Mouse (Mus musculus): ENCODE results near the gene Isy1. TPM values are rescaled to one million over a fixed set of nuclear protein-coding genes. Genes with fewer than 3 reads are reported as not detected.

Isy1 gene
- polyA plus RNA-seq, 1 experiment from 2014 or later, result 25.7 TPM

- WGBS, result 89% methylated on average over 6 of the region's 6 CpGs
- no peaks in the 10 kb centered on the region for H3K27me3 ChIP-seq
- no peak overlapping the region for H3K4me3 ChIP-seq
- H3K36me3 ChIP-seq, result peaks cover 27% of the 10 kb centered on the region
- no peaks in the 10 kb centered on the region for H3K4me1 ChIP-seq (replicated peaks)
- no peak overlapping the region for H3K27ac ChIP-seq
- no peaks in the 10 kb centered on the region for H3K9me3 ChIP-seq
- H3K9ac ChIP-seq, result no peak overlapping the region
- ATAC-seq (ENCODE audit: low FRiP score), result no peak
- no peak overlapping the region for H3K4me2 ChIP-seq
Measured at GRCm38 (mm10) chr6:87796251-87796880, 42.2 kb downstream of the Isy1 start.

DNA sequence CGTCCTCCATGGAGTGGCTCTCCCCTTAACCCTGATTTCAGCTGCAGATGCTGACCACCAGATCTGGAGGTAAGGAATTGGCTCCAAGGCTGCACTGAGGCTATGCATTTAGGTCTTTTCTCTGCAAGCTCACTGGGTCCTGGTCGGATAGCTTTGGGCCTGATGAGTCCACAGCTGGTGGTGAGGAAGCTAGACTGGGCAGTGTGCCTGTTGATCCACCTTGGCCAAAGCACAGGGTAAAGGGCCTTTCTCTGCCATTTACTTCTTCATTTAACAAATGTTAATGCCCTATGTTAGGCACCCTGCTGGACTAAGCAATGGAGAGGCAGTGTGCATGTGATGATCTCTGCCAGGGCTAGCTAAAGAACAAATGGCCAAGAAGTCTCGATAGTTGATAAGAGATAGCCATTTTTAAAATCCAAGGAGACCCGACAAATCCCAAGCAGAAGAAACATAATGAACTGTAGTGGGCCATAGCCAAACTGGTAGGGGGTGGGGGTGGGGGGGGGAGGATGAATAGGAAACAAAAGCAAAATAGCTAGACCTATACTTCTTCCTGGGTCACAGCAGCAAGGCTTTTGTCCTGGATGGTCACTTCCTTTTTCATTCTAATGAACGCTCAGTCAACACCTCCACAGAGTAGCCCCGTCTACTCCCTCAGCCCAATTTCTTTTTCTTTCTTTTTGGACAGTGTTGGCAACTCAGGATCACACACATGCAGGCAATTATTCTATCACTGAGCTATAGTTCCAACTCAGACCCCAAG is 43.0 kb downstream of the Isy1 start:
- no peak overlapping the region for H3K27ac ChIP-seq
- no peak overlapping the region for H3K9ac ChIP-seq
- H3K27me3 ChIP-seq, result no peaks in the 10 kb centered on the region
- H3K4me3 ChIP-seq, result no peak overlapping the region
- no peaks in the 10 kb centered on the region for H3K9me3 ChIP-seq
- H3K36me3 ChIP-seq, result peaks cover 35% of the 10 kb centered on the region
- no peak overlapping the region for H3K4me2 ChIP-seq
- 55% methylated on average over 6 of the region's 6 CpGs for WGBS
- no peak for ATAC-seq (ENCODE audit: low FRiP score)
- H3K4me1 ChIP-seq (replicated peaks), result no peaks in the 10 kb centered on the region

- Histone ChIP-seq H3K4me2 (no peak overlapping the region), H3K27me3 (no peaks in the 10 kb centered on the region), H3K9me3 (no peaks in the 10 kb centered on the region), H3K9ac (no peak overlapping the region), H3K36me3 (peaks cover 36% of the 10 kb centered on the region), H3K4me1 (replicated peaks) (peaks cover 9% of the 10 kb centered on the region), H3K4me3 (no peak overlapping the region), H3K27ac (no peak overlapping the region)
- ATAC-seq (ENCODE audit: low FRiP score), result no peak
- 94% methylated on average over 10 of the region's 10 CpGs for WGBS
Measured at GRCm38 (mm10) chr6:87793821-87794510, 44.6 kb downstream of the Isy1 start.

DNA sequence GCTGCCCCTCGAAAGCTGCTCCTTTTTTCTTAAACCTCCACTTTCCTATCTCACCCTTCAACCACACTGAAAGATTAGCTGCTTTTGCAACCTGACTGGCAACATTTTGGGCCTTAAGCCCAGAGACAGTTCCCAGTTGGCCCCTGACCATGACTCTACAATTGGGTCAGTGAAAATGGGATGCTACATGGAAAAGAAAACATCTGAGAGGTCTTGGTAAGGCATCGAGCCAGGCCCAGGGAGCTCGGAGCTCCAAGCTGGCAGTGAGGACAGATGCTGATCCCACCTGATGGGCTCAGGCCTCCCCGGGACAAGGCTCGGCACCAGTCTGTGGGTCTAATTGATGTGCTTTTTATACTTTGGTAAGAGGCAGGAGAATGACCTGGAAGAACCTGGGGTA is 46.8 kb downstream of the Isy1 start:
- no peak overlapping the region for H3K9ac ChIP-seq
- 93% methylated on average over 5 of the region's 5 CpGs for WGBS

DNA sequence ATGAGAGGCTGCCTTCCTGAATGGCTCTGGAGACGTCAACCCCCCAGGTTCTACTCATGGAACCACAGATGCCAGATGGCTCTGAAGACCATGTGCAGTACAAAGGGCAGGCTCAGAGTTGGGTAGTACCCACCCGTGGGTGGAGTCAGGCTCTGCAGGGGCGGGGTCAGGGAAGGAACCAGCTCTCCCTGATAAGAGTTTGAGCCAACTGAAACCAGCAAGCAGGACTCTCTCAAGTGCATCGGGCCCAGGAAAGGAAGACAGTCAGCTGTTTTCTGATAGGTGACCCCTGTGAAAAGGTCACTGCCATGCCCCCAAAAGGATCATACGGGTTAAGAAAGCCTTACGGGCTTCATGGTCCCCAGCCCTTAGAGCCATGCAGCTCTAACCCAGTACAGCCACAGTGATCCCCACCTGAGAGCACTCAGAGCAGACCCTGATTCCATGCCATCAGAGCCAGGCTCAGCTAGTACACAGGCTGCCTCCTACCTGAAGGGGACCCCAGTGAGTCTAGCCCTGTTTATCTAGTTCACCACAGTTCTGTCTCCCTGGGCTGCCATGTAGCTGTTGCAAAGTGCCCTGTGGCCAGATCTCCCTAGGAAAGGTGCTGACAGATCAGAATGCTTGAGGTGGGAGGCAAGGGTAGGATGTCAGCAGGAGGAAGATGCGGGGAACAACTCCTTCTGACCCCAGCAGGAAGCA is 47.7 kb downstream of the Isy1 start:
- H3K27me3 ChIP-seq, result no peaks in the 10 kb centered on the region
- WGBS, result 82% methylated on average over 7 of the region's 7 CpGs
- H3K4me3 ChIP-seq, result no peak overlapping the region
- no peak for ATAC-seq (ENCODE audit: low FRiP score)
- peaks cover 36% of the 10 kb centered on the region for H3K36me3 ChIP-seq
- H3K4me1 ChIP-seq (replicated peaks), result peaks cover 11% of the 10 kb centered on the region
- no peaks in the 10 kb centered on the region for H3K9me3 ChIP-seq
- H3K4me2 ChIP-seq, result no peak overlapping the region
- H3K9ac ChIP-seq, result no peak overlapping the region
- no peak overlapping the region for H3K27ac ChIP-seq

More for the DNA sequence above, 46.8 kb downstream of the Isy1 start:
- no peaks in the 10 kb centered on the region for H3K9me3 ChIP-seq
- peaks cover 11% of the 10 kb centered on the region for H3K4me1 ChIP-seq (replicated peaks)
- H3K27me3 ChIP-seq, result no peaks in the 10 kb centered on the region
- no peak overlapping the region for H3K4me2 ChIP-seq
- H3K27ac ChIP-seq, result no peak overlapping the region
- no peak overlapping the region for H3K4me3 ChIP-seq
- H3K36me3 ChIP-seq, result peaks cover 36% of the 10 kb centered on the region
- ATAC-seq (ENCODE audit: low FRiP score), result no peak

DNA sequence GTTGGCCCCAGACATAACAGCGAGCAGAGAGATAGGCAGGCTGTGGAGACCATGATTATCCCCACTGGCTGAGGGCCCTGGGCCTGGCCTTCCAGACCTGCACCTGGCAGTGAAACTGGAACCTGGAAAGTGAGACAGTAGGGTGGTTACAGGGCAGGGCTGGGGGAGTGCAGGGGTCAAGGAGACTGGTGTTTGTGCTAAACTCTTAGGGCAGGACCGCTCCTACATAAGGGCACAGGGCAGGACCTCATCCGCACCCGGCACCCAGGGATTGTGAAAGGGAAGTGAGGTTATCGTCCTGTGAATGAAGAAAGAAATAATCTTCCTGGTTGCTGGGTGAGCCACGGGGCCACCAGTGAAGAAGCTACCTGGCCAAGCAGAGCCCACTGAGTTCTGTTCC is 48.8 kb downstream of the Isy1 start:
- no peaks in the 10 kb centered on the region for H3K27me3 ChIP-seq
- no peak overlapping the region for H3K4me3 ChIP-seq
- H3K4me2 ChIP-seq, result no peak overlapping the region
- ATAC-seq (ENCODE audit: low FRiP score), result no peak
- no peaks in the 10 kb centered on the region for H3K9me3 ChIP-seq
- peaks cover 11% of the 10 kb centered on the region for H3K4me1 ChIP-seq (replicated peaks)
- 96% methylated on average over 6 of the region's 6 CpGs for WGBS
- peak overlapping the region; percentile 35; the same call in 1 of the 2 replicates for H3K9ac ChIP-seq
- H3K36me3 ChIP-seq, result peaks cover 36% of the 10 kb centered on the region
- no peak overlapping the region for H3K27ac ChIP-seq

DNA sequence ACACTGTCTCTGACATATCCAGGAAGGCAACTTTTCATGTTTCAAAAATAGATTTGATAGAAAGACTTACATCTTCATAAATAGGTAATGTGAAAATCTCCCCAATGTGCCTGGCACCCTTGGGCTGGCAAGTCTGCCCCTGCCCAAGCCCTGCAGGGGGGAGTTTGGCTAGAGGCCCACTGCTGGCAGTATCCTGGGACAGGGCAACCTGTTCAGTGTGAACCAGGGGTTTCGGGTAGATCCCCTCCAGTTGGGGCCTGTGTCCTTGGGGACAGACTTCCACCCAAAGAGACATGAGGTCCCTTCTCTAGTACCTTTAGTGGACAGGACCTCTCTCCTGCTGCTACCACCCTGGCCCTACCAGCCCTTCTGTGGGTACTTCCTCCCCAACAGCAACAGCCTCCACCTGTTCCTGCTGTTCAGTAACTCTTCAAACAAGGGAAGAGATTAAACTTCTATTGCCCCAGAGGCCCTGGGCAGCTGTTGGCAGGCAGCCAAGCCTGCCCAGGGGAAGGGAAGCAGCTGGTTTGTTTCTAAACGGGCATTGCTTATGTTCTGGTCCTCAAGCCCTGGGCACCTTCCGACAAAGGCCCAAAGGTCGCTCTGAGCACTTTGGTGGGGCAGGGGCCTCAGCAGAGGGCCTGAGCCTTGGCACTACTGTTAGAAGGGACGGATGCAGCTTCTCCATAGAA is 49.6 kb downstream of the Isy1 start:
- H3K27me3 ChIP-seq, result no peaks in the 10 kb centered on the region
- no peak overlapping the region for H3K4me2 ChIP-seq
- H3K9me3 ChIP-seq, result no peaks in the 10 kb centered on the region
- H3K4me1 ChIP-seq (replicated peaks), result peaks cover 11% of the 10 kb centered on the region
- no peak for ATAC-seq (ENCODE audit: low FRiP score)
- H3K4me3 ChIP-seq, result no peak overlapping the region
- peak overlapping the region; percentile 35; the same call in 1 of the 2 replicates for H3K9ac ChIP-seq
- H3K27ac ChIP-seq, result 0 out of 2 replicates have a peak overlapping the region, but pooled peaks have one; percentile 40
- peaks cover 31% of the 10 kb centered on the region for H3K36me3 ChIP-seq
- WGBS, result 47% methylated on average over 5 of the region's 5 CpGs

- H3K9ac ChIP-seq, result no peak overlapping the region
- no peak overlapping the region for H3K4me2 ChIP-seq
- WGBS, result 94% methylated on average over 9 of the region's 9 CpGs
- no peak overlapping the region for H3K27ac ChIP-seq
- H3K4me3 ChIP-seq, result no peak overlapping the region
- no peak for ATAC-seq (ENCODE audit: low FRiP score)
- H3K27me3 ChIP-seq, result no peaks in the 10 kb centered on the region
- H3K36me3 ChIP-seq, result peaks cover 25% of the 10 kb centered on the region
- no peaks in the 10 kb centered on the region for H3K9me3 ChIP-seq
- H3K4me1 ChIP-seq (replicated peaks), result peaks cover 11% of the 10 kb centered on the region
Measured at GRCm38 (mm10) chr6:87788266-87788895, 50.2 kb downstream of the Isy1 start.

DNA sequence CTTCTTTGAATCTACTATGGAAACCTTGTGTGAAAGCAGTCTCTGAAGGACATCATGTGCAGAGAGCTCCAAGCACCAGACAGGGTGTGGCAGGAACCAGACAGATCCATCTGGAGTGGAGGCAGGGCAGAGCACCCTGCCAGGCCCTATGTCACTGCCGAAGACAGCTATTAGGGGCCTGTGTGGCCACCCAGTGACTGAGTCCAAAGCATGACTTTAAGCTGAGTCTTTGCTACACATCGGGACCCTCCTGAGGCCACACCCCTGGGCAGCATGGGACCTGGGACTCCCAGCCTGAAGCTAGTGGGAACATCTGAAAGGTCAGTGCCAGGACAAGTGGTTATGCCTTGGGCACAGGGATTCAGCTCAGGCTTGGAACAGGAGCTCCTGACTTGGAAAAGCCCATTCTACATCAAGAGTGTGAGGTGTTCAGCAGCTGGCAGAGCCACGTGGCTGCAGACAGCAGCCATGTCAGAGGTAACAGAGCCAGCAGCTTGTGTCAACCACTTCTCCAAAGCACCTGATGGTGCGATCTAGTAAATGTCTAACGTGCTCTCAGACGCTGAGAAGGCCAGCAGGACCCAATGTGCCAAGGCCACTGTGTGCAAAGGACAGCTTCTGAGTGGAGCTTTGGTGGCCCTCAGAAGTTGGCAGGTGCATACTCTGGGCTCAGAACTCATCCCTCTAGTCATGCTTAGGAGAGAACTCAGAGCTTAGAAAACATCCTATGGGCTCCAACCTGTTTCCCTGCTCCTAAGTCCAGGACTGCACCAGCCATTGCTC is 51.3 kb downstream of the Isy1 start:
- 84% methylated on average over 6 of the region's 6 CpGs for WGBS
- ATAC-seq (ENCODE audit: low FRiP score), result no peak

GRCm38 (mm10) chr6:87786621-87787020 is 52.0 kb downstream of the Isy1 start:
- H3K36me3 ChIP-seq, result peaks cover 9% of the 10 kb centered on the region
- H3K27ac ChIP-seq, result no peak overlapping the region
- peaks cover 11% of the 10 kb centered on the region for H3K4me1 ChIP-seq (replicated peaks)
- no peaks in the 10 kb centered on the region for H3K27me3 ChIP-seq
- 86% methylated on average over 5 of the region's 5 CpGs for WGBS
- H3K4me2 ChIP-seq, result no peak overlapping the region
- H3K4me3 ChIP-seq, result no peak overlapping the region
- no peak overlapping the region for H3K9ac ChIP-seq
- H3K9me3 ChIP-seq, result no peaks in the 10 kb centered on the region
- no peak for ATAC-seq (ENCODE audit: low FRiP score)

More for the DNA sequence above, 51.3 kb downstream of the Isy1 start:
- no peak overlapping the region for H3K4me2 ChIP-seq
- no peak overlapping the region for H3K4me3 ChIP-seq
- no peaks in the 10 kb centered on the region for H3K9me3 ChIP-seq
- H3K27ac ChIP-seq, result no peak overlapping the region
- no peak overlapping the region for H3K9ac ChIP-seq
- no peaks in the 10 kb centered on the region for H3K27me3 ChIP-seq
- H3K4me1 ChIP-seq (replicated peaks), result peaks cover 11% of the 10 kb centered on the region
- peaks cover 15% of the 10 kb centered on the region for H3K36me3 ChIP-seq

DNA sequence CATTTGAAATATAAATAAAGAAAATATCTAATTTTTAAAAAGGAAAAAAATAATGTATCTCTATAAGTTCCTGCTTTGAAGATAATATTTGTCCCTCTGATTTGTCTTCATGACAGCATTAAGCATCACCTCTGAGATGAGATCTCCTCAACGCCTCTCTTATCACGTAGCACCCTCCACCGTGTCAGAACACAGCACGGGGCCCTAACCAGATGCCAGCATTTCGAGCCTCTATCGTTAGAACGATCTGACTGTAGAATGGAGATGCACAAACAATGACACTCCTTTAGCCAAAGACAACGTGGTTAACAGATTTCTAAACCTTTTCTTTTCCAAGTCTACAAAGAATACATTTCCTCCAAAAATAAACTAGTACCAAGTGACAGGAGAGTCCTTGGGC is 54.6 kb downstream of the Isy1 start:
- no peaks in the 10 kb centered on the region for H3K9me3 ChIP-seq
- no peak overlapping the region for H3K9ac ChIP-seq
- H3K27ac ChIP-seq, result no peak overlapping the region
- no peaks in the 10 kb centered on the region for H3K27me3 ChIP-seq
- peaks cover 3% of the 10 kb centered on the region for H3K4me1 ChIP-seq (replicated peaks)
- H3K36me3 ChIP-seq, result no peaks in the 10 kb centered on the region
- ATAC-seq (ENCODE audit: low FRiP score), result no peak
- no peak overlapping the region for H3K4me3 ChIP-seq
- WGBS, result 80% methylated on average over 8 of the region's 8 CpGs
- H3K4me2 ChIP-seq, result no peak overlapping the region

Data from hindbrain, embryonic 13.5 days (tissue).